Mouse (Mus musculus) heart, embryonic 13.5 days (tissue): ENCODE measurements around the gene Mrpl23. TPM values are rescaled to one million over a fixed set of nuclear protein-coding genes. Genes with fewer than 3 reads are reported as not detected.
A peak's percentile ranks its signal among the peaks of the same experiment; 100 is the strongest.

Source experiments
- ATAC-seq: fragments of 200-750 bp; cut with Nextera tagmentation; 2 replicates; pipeline ENCODE4 v1.8.0; 2017; ENCODE audit warnings: moderate TSS enrichment; ENCODE audit not compliant: insufficient number of reproducible peaks, low FRiP score, low TSS enrichment; ENCODE audit errors: extremely low read depth
- H3K27ac ChIP-seq: fragments of 300-500 bp; sonication (generic); replicated peaks from 2 replicates; pipeline ENCODE4 v1.5.1; 2015; ENCODE audit warnings: moderate library complexity, mild to moderate bottlenecking, inconsistent platforms
- H3K27me3 ChIP-seq: fragments of 300-500 bp; sonication (generic); replicated peaks from 2 replicates; pipeline ENCODE4 v1.6.1; 2015; ENCODE audit warnings: mild to moderate bottlenecking, inconsistent platforms
- H3K36me3 ChIP-seq: fragments of 300-500 bp; sonication (generic); 2 replicates; pipeline ENCODE4 v1.6.1; 2015; ENCODE audit warnings: mild to moderate bottlenecking, inconsistent platforms
- H3K4me1 ChIP-seq: fragments of 300-500 bp; sonication (generic); 2 replicates; pipeline ENCODE4 v1.6.1; 2015; ENCODE audit warnings: inconsistent platforms
- H3K4me2 ChIP-seq: fragments of 300-500 bp; sonication (generic); 2 replicates; pipeline ENCODE4 v1.6.1; 2015; ENCODE audit warnings: inconsistent platforms, mild to moderate bottlenecking, moderate library complexity
- H3K4me3 ChIP-seq: fragments of 300-500 bp; sonication (generic); 2 replicates; pipeline ENCODE4 v1.5.1; 2015; ENCODE audit warnings: moderate library complexity, mild to moderate bottlenecking, inconsistent platforms
- H3K9ac ChIP-seq: fragments of 300-500 bp; sonication (generic); 2 replicates; pipeline ENCODE4 v1.6.1; 2015; ENCODE audit warnings: inconsistent platforms, mild to moderate bottlenecking, moderate library complexity
- H3K9me3 ChIP-seq: fragments of 300-500 bp; sonication (generic); 2 replicates; pipeline ENCODE4 v1.6.1; 2016; ENCODE audit warnings: inconsistent platforms
- WGBS: fragments of 180-500 bp; shearing (Covaris S2); methylation state at CpG from one replicate; pipeline ENCODE4 v1.1.7; 2015; ENCODE audit warnings: mixed read lengths; 5-methylcytosine and 5-hydroxymethylcytosine counted together
- polyA plus RNA-seq: library from polyadenylated mRNA; unstranded; fragments of >200 nt; fragmentation: Nextera tagmentation; extraction: Ambion mirVana; gene quantifications from 2 replicates; pipeline ENCODE4 v1.2.1, GENCODE M21; 2015

Mrpl23 gene
- polyA plus RNA-seq, 1 experiment from 2014 or later = 17.7 TPM

DNA sequence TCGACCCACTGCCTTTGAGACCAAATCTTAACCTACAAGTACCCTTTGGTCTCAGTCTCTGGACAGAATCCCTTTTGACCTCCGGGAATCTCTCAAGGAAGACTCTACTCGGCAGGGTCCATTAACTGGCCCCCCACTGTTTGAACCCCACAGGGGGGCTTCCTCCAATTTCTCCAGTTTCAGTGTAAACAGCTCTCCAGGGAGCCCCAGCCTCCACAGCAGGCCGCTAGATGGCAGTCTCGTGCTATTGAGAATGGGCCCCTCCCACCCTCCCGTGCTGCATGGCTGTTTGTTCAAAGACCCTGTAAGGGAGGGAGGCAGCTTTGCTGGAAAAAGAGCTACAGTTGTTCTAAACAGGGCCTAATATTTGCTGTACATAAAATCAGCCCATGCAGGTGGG is 5.4 kb downstream of the Mrpl23 start:
- no peak for ATAC-seq
- peak overlapping the region; percentile 90 for H3K27ac ChIP-seq
- 0 out of 2 replicates have a peak overlapping the region, but pooled peaks have one; percentile 2 for H3K4me2 ChIP-seq
- H3K27me3 ChIP-seq = no peaks in the 10 kb centered on the region
- H3K36me3 ChIP-seq = peaks cover 27% of the 10 kb centered on the region
- 10% methylated on average over 6 of the region's 6 CpGs for WGBS
- H3K4me1 ChIP-seq = peaks cover 84% of the 10 kb centered on the region
- H3K4me3 ChIP-seq = no peak overlapping the region
- peak overlapping the region; percentile 73 for H3K9ac ChIP-seq
- no peaks in the 10 kb centered on the region for H3K9me3 ChIP-seq

DNA sequence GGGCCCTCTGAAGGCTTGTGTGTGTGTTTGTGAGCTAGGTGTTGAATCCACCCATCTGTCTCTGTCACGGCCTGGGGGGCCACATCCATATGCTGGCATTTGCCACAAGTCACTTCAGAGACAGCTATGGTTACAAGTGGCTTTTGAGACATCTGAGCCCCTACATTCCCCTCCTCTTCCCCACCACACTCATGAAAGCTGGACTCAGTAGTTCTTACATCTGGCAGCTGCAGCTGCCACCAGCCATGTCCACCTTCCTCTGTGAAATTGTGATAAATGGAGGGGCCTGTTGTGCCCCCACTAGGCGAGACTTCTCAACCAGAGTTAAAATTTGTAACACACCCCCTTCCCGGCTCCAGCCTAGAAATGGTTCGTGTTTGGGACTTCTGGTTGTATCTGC is 5.8 kb downstream of the Mrpl23 start:
- no peak for ATAC-seq
- Histone ChIP-seq H3K4me1 (peaks cover 85% of the 10 kb centered on the region), H3K4me3 (no peak overlapping the region), H3K27ac (peak overlapping the region; percentile 90), H3K9ac (peak overlapping the region; percentile 73), H3K9me3 (no peaks in the 10 kb centered on the region), H3K36me3 (peaks cover 27% of the 10 kb centered on the region), H3K27me3 (no peaks in the 10 kb centered on the region), H3K4me2 (0 out of 2 replicates have a peak overlapping the region, but pooled peaks have one; percentile 2)
- WGBS = 38% methylated on average over 4 of the region's 4 CpGs

- Histone ChIP-seq H3K9ac (peak overlapping the region; percentile 73), H3K27ac (peak overlapping the region; percentile 90), H3K9me3 (no peaks in the 10 kb centered on the region), H3K4me2 (no peak overlapping the region), H3K36me3 (peaks cover 27% of the 10 kb centered on the region), H3K27me3 (no peaks in the 10 kb centered on the region), H3K4me3 (no peak overlapping the region), H3K4me1 (peaks cover 85% of the 10 kb centered on the region)
- WGBS = 33% methylated on average over 6 of the region's 6 CpGs
- no peak for ATAC-seq
These were observed 6.3 kb downstream of the Mrpl23 start for GRCm38 (mm10) chr7:142538766-142539165.

GRCm38 (mm10) chr7:142539828-142540227 is 7.3 kb downstream of the Mrpl23 start:
- Histone ChIP-seq H3K9ac (peak overlapping the region; percentile 73), H3K27me3 (no peaks in the 10 kb centered on the region), H3K4me2 (no peak overlapping the region), H3K27ac (peak overlapping the region; percentile 90), H3K4me3 (no peak overlapping the region), H3K36me3 (peaks cover 27% of the 10 kb centered on the region), H3K9me3 (no peaks in the 10 kb centered on the region), H3K4me1 (peaks cover 75% of the 10 kb centered on the region)
- WGBS = 60% methylated on average over 8 of the region's 8 CpGs
- ATAC-seq = no peak

- peak overlapping the region; percentile 6; the same call in 1 of the 2 replicates for H3K4me2 ChIP-seq
- H3K9me3 ChIP-seq = no peaks in the 10 kb centered on the region
- peaks cover 60% of the 10 kb centered on the region for H3K4me1 ChIP-seq
- no peak overlapping the region for H3K4me3 ChIP-seq
- WGBS = 11% methylated on average over 11 of the region's 11 CpGs
- H3K36me3 ChIP-seq = peaks cover 9% of the 10 kb centered on the region
- no peaks in the 10 kb centered on the region for H3K27me3 ChIP-seq
- H3K27ac ChIP-seq = peak overlapping the region; percentile 90
- peak overlapping the region; percentile 57 for H3K9ac ChIP-seq
- ATAC-seq = peak; percentile 37; the same call in 1 of the 2 replicates
These were observed 10.4 kb downstream of the Mrpl23 start for GRCm38 (mm10) chr7:142542771-142543303.

DNA sequence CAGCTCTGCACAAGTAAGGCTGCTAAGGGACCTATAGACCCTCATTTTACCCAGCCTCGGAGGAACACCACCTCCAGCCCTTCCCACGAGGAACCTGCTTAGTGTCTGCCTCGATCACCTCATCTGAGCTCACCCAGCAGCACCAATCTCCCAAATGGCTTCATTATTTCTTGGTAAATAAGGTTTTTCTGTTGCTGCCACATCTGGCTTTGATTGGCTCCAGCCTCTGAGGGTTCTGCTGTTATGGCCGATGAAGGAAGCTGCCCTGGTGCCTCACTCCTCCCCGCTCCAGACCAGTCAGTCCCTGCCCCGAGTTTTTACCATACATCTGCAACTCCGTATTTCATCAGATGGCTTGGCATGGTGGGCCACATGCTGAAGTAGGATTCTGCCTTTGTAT is 13.5 kb downstream of the Mrpl23 start:
- Histone ChIP-seq H3K9ac (no peak overlapping the region), H3K4me1 (peaks cover 55% of the 10 kb centered on the region), H3K4me2 (no peak overlapping the region), H3K4me3 (no peak overlapping the region), H3K9me3 (no peaks in the 10 kb centered on the region), H3K27ac (no peak overlapping the region), H3K27me3 (no peaks in the 10 kb centered on the region), H3K36me3 (peaks cover 7% of the 10 kb centered on the region)
- WGBS = 74% methylated on average over 7 of the region's 7 CpGs
- ATAC-seq = no peak

DNA sequence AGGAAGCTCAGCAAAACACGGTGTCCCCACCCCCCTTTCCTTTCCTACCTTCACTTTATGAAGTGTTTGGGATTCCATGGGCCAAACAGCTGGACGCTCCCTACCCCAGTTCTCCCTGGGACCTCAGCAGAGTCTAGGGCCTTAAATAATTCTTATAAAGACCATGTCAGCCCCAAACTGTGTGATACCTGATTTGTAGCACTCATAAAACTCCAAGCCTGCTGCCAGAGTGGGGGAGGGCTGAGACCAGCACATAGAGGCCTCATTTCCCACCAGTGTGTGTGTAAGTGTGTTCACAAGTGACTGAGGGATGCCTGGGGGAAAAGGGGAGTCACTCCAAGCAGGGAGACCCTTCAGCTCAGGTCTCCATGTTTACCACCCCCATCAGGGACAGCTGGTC is 15.4 kb downstream of the Mrpl23 start:
- no peaks in the 10 kb centered on the region for H3K27me3 ChIP-seq
- no peak overlapping the region for H3K9ac ChIP-seq
- ATAC-seq = no peak
- 0 out of 2 replicates have a peak overlapping the region, but pooled peaks have one; percentile 20 for H3K27ac ChIP-seq
- peaks cover 58% of the 10 kb centered on the region for H3K4me1 ChIP-seq
- no peaks in the 10 kb centered on the region for H3K36me3 ChIP-seq
- H3K9me3 ChIP-seq = no peaks in the 10 kb centered on the region
- 44% methylated on average over 2 of the region's 2 CpGs for WGBS
- no peak overlapping the region for H3K4me3 ChIP-seq
- H3K4me2 ChIP-seq = no peak overlapping the region

GRCm38 (mm10) chr7:142548706-142549105 is 16.2 kb downstream of the Mrpl23 start:
- no peak for ATAC-seq
- 61% methylated on average over 6 of the region's 6 CpGs for WGBS
- no peak overlapping the region for H3K4me2 ChIP-seq
- no peaks in the 10 kb centered on the region for H3K9me3 ChIP-seq
- H3K36me3 ChIP-seq = no peaks in the 10 kb centered on the region
- no peak overlapping the region for H3K9ac ChIP-seq
- H3K27me3 ChIP-seq = no peaks in the 10 kb centered on the region
- H3K4me3 ChIP-seq = no peak overlapping the region
- H3K4me1 ChIP-seq = peaks cover 58% of the 10 kb centered on the region
- 0 out of 2 replicates have a peak overlapping the region, but pooled peaks have one; percentile 20 for H3K27ac ChIP-seq

GRCm38 (mm10) chr7:142549941-142550763 is 17.7 kb downstream of the Mrpl23 start:
- Histone ChIP-seq H3K4me3 (no peak overlapping the region), H3K4me2 (no peak overlapping the region), H3K9me3 (no peaks in the 10 kb centered on the region), H3K9ac (0 out of 2 replicates have a peak overlapping the region, but pooled peaks have one; percentile 16), H3K36me3 (no peaks in the 10 kb centered on the region), H3K4me1 (peaks cover 70% of the 10 kb centered on the region), H3K27me3 (no peaks in the 10 kb centered on the region), H3K27ac (peak overlapping the region; percentile 91; the same call in 1 of the 2 replicates)
- 76% methylated on average over 10 of the region's 10 CpGs for WGBS
- ATAC-seq = no peak

DNA sequence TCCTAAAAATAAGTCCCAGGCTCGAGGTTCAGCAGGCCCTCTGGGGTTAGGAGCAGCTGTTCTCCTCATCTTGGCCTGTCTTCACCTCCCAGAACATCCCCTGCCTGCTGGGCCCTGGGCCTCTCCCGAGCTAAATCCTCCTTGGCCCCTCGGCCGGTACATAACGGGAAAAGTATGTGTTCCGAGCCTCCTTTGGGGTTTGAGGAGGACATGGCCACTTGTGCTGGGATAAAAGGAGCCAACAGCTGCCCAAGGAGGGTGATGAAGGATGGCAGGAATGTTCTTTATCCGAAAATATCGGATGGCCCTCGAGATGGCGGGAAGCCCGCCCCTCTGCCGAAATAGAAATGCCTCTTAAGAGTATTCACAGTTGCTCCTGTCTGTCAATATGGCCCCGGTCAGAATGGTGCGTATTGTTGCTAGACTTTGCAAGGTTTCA is 18.5 kb downstream of the Mrpl23 start:
- H3K4me3 ChIP-seq = no peak overlapping the region
- peak overlapping the region; percentile 42; the same call in 1 of the 2 replicates for H3K9ac ChIP-seq
- ATAC-seq = no peak
- H3K36me3 ChIP-seq = no peaks in the 10 kb centered on the region
- H3K27me3 ChIP-seq = no peaks in the 10 kb centered on the region
- no peaks in the 10 kb centered on the region for H3K9me3 ChIP-seq
- H3K4me1 ChIP-seq = peaks cover 76% of the 10 kb centered on the region
- peak overlapping the region; percentile 91 for H3K27ac ChIP-seq
- H3K4me2 ChIP-seq = no peak overlapping the region
- 45% methylated on average over 14 of the region's 14 CpGs for WGBS

GRCm38 (mm10) chr7:142551691-142552090 is 19.2 kb downstream of the Mrpl23 start:
- Histone ChIP-seq H3K4me1 (peaks cover 76% of the 10 kb centered on the region), H3K27me3 (no peaks in the 10 kb centered on the region), H3K4me3 (no peak overlapping the region), H3K9ac (no peak overlapping the region), H3K4me2 (no peak overlapping the region), H3K36me3 (no peaks in the 10 kb centered on the region), H3K27ac (peak overlapping the region; percentile 91), H3K9me3 (no peaks in the 10 kb centered on the region)
- WGBS = 77% methylated on average over 5 of the region's 5 CpGs
- no peak for ATAC-seq
